Mouse (Mus musculus): ENCODE data around the gene Tgif1. TPM values are rescaled to one million over a fixed set of nuclear protein-coding genes. Genes with fewer than 3 reads are reported as not detected.

Gene Tgif1
- polyA plus RNA-seq, 1 experiment from 2014 or later, result 24.5 TPM

- no peaks in the 10 kb centered on the region for H3K36me3 ChIP-seq (ENCODE audit: control insufficient read depth, insufficient read depth)
- H3K27ac ChIP-seq (ENCODE audit: low read depth, low read length), result peak overlapping the region; percentile 96
- peak; percentile 1; the same call in 1 of the 2 replicates for TF ChIP-seq CTCF (IDR thresholded peaks at IDR 0.05; ENCODE audit: low read depth)
- no peaks in the 10 kb centered on the region; the same call in 1 of the 2 replicates for H3K4me1 ChIP-seq (replicated peaks; ENCODE audit: control insufficient read depth, insufficient read depth, low read length)
- under 1% methylated on average over 54 of the region's 54 CpGs for WGBS
- H3K9me3 ChIP-seq (ENCODE audit: control insufficient read depth), result no peaks in the 10 kb centered on the region
- peak overlapping the region; percentile 78 for H3K4me3 ChIP-seq (ENCODE audit: low read depth, low read length)
- peak; percentile 45 for ATAC-seq
- peak overlapping the region; percentile 70 for H3K9ac ChIP-seq (ENCODE audit: low read depth, low read length)
- H3K4me2 ChIP-seq (replicated peaks; ENCODE audit: low read depth), result peak overlapping the region; percentile 94
- H3K27me3 ChIP-seq (replicated peaks; ENCODE audit: control insufficient read depth, insufficient read depth, low read length), result no peaks in the 10 kb centered on the region
Observed at GRCm38 (mm10) chr17:70850996-70851991, 2.1 kb downstream of the Tgif1 start.

- TF ChIP-seq CTCF (IDR thresholded peaks at IDR 0.05; ENCODE audit: low read depth), result no peak
- Histone ChIP-seq H3K27ac (ENCODE audit: low read depth, low read length) (peak overlapping the region; percentile 96), H3K9me3 (ENCODE audit: control insufficient read depth) (no peaks in the 10 kb centered on the region), H3K4me1 (replicated peaks; ENCODE audit: control insufficient read depth, insufficient read depth, low read length) (no peaks in the 10 kb centered on the region; the same call in 1 of the 2 replicates), H3K9ac (ENCODE audit: low read depth, low read length) (peak overlapping the region; percentile 70), H3K4me2 (replicated peaks; ENCODE audit: low read depth) (peak overlapping the region; percentile 94), H3K4me3 (ENCODE audit: low read depth, low read length) (peak overlapping the region; percentile 78), H3K27me3 (replicated peaks; ENCODE audit: control insufficient read depth, insufficient read depth, low read length) (no peaks in the 10 kb centered on the region), H3K36me3 (ENCODE audit: control insufficient read depth, insufficient read depth) (no peaks in the 10 kb centered on the region)
- no peak for ATAC-seq
- 0% methylated on average over 40 of the region's 40 CpGs for WGBS
Observed at GRCm38 (mm10) chr17:70850233-70850995, 2.9 kb downstream of the Tgif1 start.

- peak; percentile 60 for TF ChIP-seq CTCF (IDR thresholded peaks at IDR 0.05; ENCODE audit: low read depth)
- under 1% methylated on average over 33 of the region's 33 CpGs for WGBS
- H3K36me3 ChIP-seq (ENCODE audit: control insufficient read depth, insufficient read depth), result peaks cover 6% of the 10 kb centered on the region; the same call in 1 of the 2 replicates
- H3K27me3 ChIP-seq (replicated peaks; ENCODE audit: control insufficient read depth, insufficient read depth, low read length), result no peaks in the 10 kb centered on the region
- peak overlapping the region; percentile 96 for H3K27ac ChIP-seq (ENCODE audit: low read depth, low read length)
- peak overlapping the region; percentile 78 for H3K4me3 ChIP-seq (ENCODE audit: low read depth, low read length)
- H3K9ac ChIP-seq (ENCODE audit: low read depth, low read length), result peak overlapping the region; percentile 70
- peak overlapping the region; percentile 94 for H3K4me2 ChIP-seq (replicated peaks; ENCODE audit: low read depth)
- no peaks in the 10 kb centered on the region for H3K9me3 ChIP-seq (ENCODE audit: control insufficient read depth)
- H3K4me1 ChIP-seq (replicated peaks; ENCODE audit: control insufficient read depth, insufficient read depth, low read length), result peaks cover 7% of the 10 kb centered on the region; the same call in 1 of the 2 replicates
- no peak for ATAC-seq
Observed at GRCm38 (mm10) chr17:70849399-70850232, 3.7 kb downstream of the Tgif1 start.

- H3K36me3 ChIP-seq (ENCODE audit: control insufficient read depth, insufficient read depth), result peaks cover 7% of the 10 kb centered on the region; the same call in 1 of the 2 replicates
- H3K4me3 ChIP-seq (ENCODE audit: low read depth, low read length), result peak overlapping the region; percentile 78
- H3K4me1 ChIP-seq (replicated peaks; ENCODE audit: control insufficient read depth, insufficient read depth, low read length), result 0 out of 2 replicates have a peak, but pooled peaks cover 7% of the 10 kb centered on the region
- under 1% methylated on average over 23 of the region's 23 CpGs for WGBS
- H3K9ac ChIP-seq (ENCODE audit: low read depth, low read length), result peak overlapping the region; percentile 70
- H3K4me2 ChIP-seq (replicated peaks; ENCODE audit: low read depth), result peak overlapping the region; percentile 94
- TF ChIP-seq CTCF (IDR thresholded peaks at IDR 0.05; ENCODE audit: low read depth), result peak; percentile 7; the same call in 1 of the 2 replicates
- H3K27ac ChIP-seq (ENCODE audit: low read depth, low read length), result peak overlapping the region; percentile 96
- no peaks in the 10 kb centered on the region for H3K27me3 ChIP-seq (replicated peaks; ENCODE audit: control insufficient read depth, insufficient read depth, low read length)
- no peaks in the 10 kb centered on the region for H3K9me3 ChIP-seq (ENCODE audit: control insufficient read depth)
- ATAC-seq, result 0 out of 2 replicates have a peak, but pooled peaks have one; percentile 2
Observed at GRCm38 (mm10) chr17:70848511-70849398, 4.6 kb downstream of the Tgif1 start.

Measured in intestine, postnatal 0 days (tissue).